Mouse (Mus musculus): ENCODE data around the gene Ccdc14. TPM values are rescaled to one million over a fixed set of nuclear protein-coding genes. Genes with fewer than 3 reads are reported as not detected.
"Not testable (repeated sequence)": the region's sequence is repeated elsewhere in the genome, so short reads cannot be mapped to it uniquely, and the experiment has no call there.

Gene Ccdc14
- polyA plus RNA-seq, 1 experiment = 2.4 TPM

- Histone ChIP-seq H3K27ac (ENCODE audit: insufficient read depth, low read length) (no peak overlapping the region), H3K4me1 (ENCODE audit: control insufficient read depth, insufficient read depth, low read length) (peaks cover 2% of the 10 kb centered on the region; the same call in 1 of the 2 replicates), H3K4me3 (ENCODE audit: insufficient read depth, low read length) (no peak overlapping the region)
- no peak for TF ChIP-seq CTCF (IDR thresholded peaks at IDR 0.05; ENCODE audit: extremely low read depth, insufficient read depth, low read length)
- no peak for TF ChIP-seq POLR2A (IDR thresholded peaks at IDR 0.05; ENCODE audit: extremely low read depth, insufficient read depth, low read length)
Measured at GRCm38 (mm10) chr16:34700828-34701216, 10.4 kb downstream of the Ccdc14 start.

GRCm38 (mm10) chr16:34706019-34706418 lies 15.6 kb downstream of the Ccdc14 start:
- Histone ChIP-seq H3K4me3 (ENCODE audit: insufficient read depth, low read length) (no peak overlapping the region), H3K27ac (ENCODE audit: insufficient read depth, low read length) (no peak overlapping the region), H3K4me1 (ENCODE audit: control insufficient read depth, insufficient read depth, low read length) (no peaks in the 10 kb centered on the region)
- TF ChIP-seq POLR2A (IDR thresholded peaks at IDR 0.05; ENCODE audit: extremely low read depth, insufficient read depth, low read length) (no peak), CTCF (IDR thresholded peaks at IDR 0.05; ENCODE audit: extremely low read depth, insufficient read depth, low read length) (no peak)

GRCm38 (mm10) chr16:34706487-34706946 lies 16.1 kb downstream of the Ccdc14 start:
- H3K27ac ChIP-seq (ENCODE audit: insufficient read depth, low read length) = no peak overlapping the region
- H3K4me1 ChIP-seq (ENCODE audit: control insufficient read depth, insufficient read depth, low read length) = no peaks in the 10 kb centered on the region
- H3K4me3 ChIP-seq (ENCODE audit: insufficient read depth, low read length) = no peak overlapping the region
- TF ChIP-seq CTCF (IDR thresholded peaks at IDR 0.05; ENCODE audit: extremely low read depth, insufficient read depth, low read length) = no peak
- TF ChIP-seq POLR2A (IDR thresholded peaks at IDR 0.05; ENCODE audit: extremely low read depth, insufficient read depth, low read length) = no peak

- H3K4me3 ChIP-seq (ENCODE audit: insufficient read depth, low read length) = no peak overlapping the region
- no peak overlapping the region for H3K27ac ChIP-seq (ENCODE audit: insufficient read depth, low read length)
- no peak for TF ChIP-seq POLR2A (IDR thresholded peaks at IDR 0.05; ENCODE audit: extremely low read depth, insufficient read depth, low read length)
- TF ChIP-seq CTCF (IDR thresholded peaks at IDR 0.05; ENCODE audit: extremely low read depth, insufficient read depth, low read length) = 0 out of 2 replicates have a peak, but pooled peaks have one; percentile 37
- no peaks in the 10 kb centered on the region for H3K4me1 ChIP-seq (ENCODE audit: control insufficient read depth, insufficient read depth, low read length)
Measured at GRCm38 (mm10) chr16:34711481-34711880, 21.1 kb downstream of the Ccdc14 start.

- H3K27ac ChIP-seq (ENCODE audit: insufficient read depth, low read length) = no peak overlapping the region
- no peak overlapping the region for H3K4me3 ChIP-seq (ENCODE audit: insufficient read depth, low read length)
- no peaks in the 10 kb centered on the region for H3K4me1 ChIP-seq (ENCODE audit: control insufficient read depth, insufficient read depth, low read length)
- TF ChIP-seq CTCF (IDR thresholded peaks at IDR 0.05; ENCODE audit: extremely low read depth, insufficient read depth, low read length) (no peak), POLR2A (IDR thresholded peaks at IDR 0.05; ENCODE audit: extremely low read depth, insufficient read depth, low read length) (no peak)
Measured at GRCm38 (mm10) chr16:34725156-34725555, 34.7 kb downstream of the Ccdc14 start.

GRCm38 (mm10) chr16:34728610-34729009 lies 38.2 kb downstream of the Ccdc14 start:
- H3K27ac ChIP-seq (ENCODE audit: insufficient read depth, low read length); H3K4me1 ChIP-seq (ENCODE audit: control insufficient read depth, insufficient read depth, low read length): not testable (repeated sequence)

GRCm38 (mm10) chr16:34729371-34729770 lies 39.0 kb downstream of the Ccdc14 start:
- Histone ChIP-seq H3K4me1 (ENCODE audit: control insufficient read depth, insufficient read depth, low read length) (no peaks in the 10 kb centered on the region), H3K4me3 (ENCODE audit: insufficient read depth, low read length) (no peak overlapping the region), H3K27ac (ENCODE audit: insufficient read depth, low read length) (no peak overlapping the region)
- TF ChIP-seq POLR2A (IDR thresholded peaks at IDR 0.05; ENCODE audit: extremely low read depth, insufficient read depth, low read length) = no peak
- no peak for TF ChIP-seq CTCF (IDR thresholded peaks at IDR 0.05; ENCODE audit: extremely low read depth, insufficient read depth, low read length)

More at GRCm38 (mm10) chr16:34728610-34729009, 38.2 kb downstream of the Ccdc14 start:
- not testable (repeated sequence) for H3K4me3 ChIP-seq (ENCODE audit: insufficient read depth, low read length)

- Histone ChIP-seq H3K27ac (ENCODE audit: insufficient read depth, low read length) (no peak overlapping the region), H3K4me1 (ENCODE audit: control insufficient read depth, insufficient read depth, low read length) (no peaks in the 10 kb centered on the region), H3K4me3 (ENCODE audit: insufficient read depth, low read length) (no peak overlapping the region)
- no peak for TF ChIP-seq CTCF (IDR thresholded peaks at IDR 0.05; ENCODE audit: extremely low read depth, insufficient read depth, low read length)
- no peak for TF ChIP-seq POLR2A (IDR thresholded peaks at IDR 0.05; ENCODE audit: extremely low read depth, insufficient read depth, low read length)
Measured at GRCm38 (mm10) chr16:34738656-34739233, 48.3 kb downstream of the Ccdc14 start.

- Histone ChIP-seq H3K4me1 (ENCODE audit: control insufficient read depth, insufficient read depth, low read length) (no peaks in the 10 kb centered on the region), H3K4me3 (ENCODE audit: insufficient read depth, low read length) (no peak overlapping the region), H3K27ac (ENCODE audit: insufficient read depth, low read length) (no peak overlapping the region)
- TF ChIP-seq CTCF (IDR thresholded peaks at IDR 0.05; ENCODE audit: extremely low read depth, insufficient read depth, low read length) (0 out of 2 replicates have a peak, but pooled peaks have one; percentile 8), POLR2A (IDR thresholded peaks at IDR 0.05; ENCODE audit: extremely low read depth, insufficient read depth, low read length) (no peak)
Measured at GRCm38 (mm10) chr16:34742930-34743329, 52.5 kb downstream of the Ccdc14 start.

GRCm38 (mm10) chr16:34745065-34745585 lies 54.7 kb downstream of the Ccdc14 start, which contains the start of gene Mylk:
TSS of gene Mylk (plus strand) at chr16:34745210.
- Histone ChIP-seq H3K4me3 (ENCODE audit: insufficient read depth, low read length) (peak within 1 kb of the TSS; percentile 7), H3K27ac (ENCODE audit: insufficient read depth, low read length) (no peak within 1 kb of the TSS), H3K4me1 (ENCODE audit: control insufficient read depth, insufficient read depth, low read length) (no peaks in the 10 kb centered on the region)
- no peak for TF ChIP-seq CTCF (IDR thresholded peaks at IDR 0.05; ENCODE audit: extremely low read depth, insufficient read depth, low read length)
- no peak for TF ChIP-seq POLR2A (IDR thresholded peaks at IDR 0.05; ENCODE audit: extremely low read depth, insufficient read depth, low read length)

Data from cortical plate, adult 2 months (tissue).